Mouse (Mus musculus) liver, embryonic 11.5 days (tissue): ENCODE measurements around the gene Prph. TPM values are rescaled to one million over a fixed set of nuclear protein-coding genes. Genes with fewer than 3 reads are reported as not detected.

Experiments used
- ATAC-seq: fragments of 200-750 bp; cut with Nextera tagmentation; replicated peaks from 2 replicates; pipeline ENCODE4 v1.8.0; 2017; ENCODE audit warnings: moderate number of reproducible peaks, mild to moderate bottlenecking, moderate TSS enrichment, moderate library complexity; ENCODE audit not compliant: low FRiP score
- DNase-seq: peaks from one replicate; pipeline ENCODE4 v3.0.0-alpha.2; 2017; ENCODE audit warnings: low spot score
- H3K27ac ChIP-seq: fragments of 300-500 bp; sonication (generic); 2 replicates; pipeline ENCODE4 v1.5.1; 2014; ENCODE audit warnings: mild to moderate bottlenecking, low read depth, low read length, control low read depth
- H3K27me3 ChIP-seq: fragments of 300-500 bp; sonication (generic); replicated peaks from 2 replicates; pipeline ENCODE4 v1.6.1; 2014; ENCODE audit warnings: low read length, mixed read lengths; ENCODE audit not compliant: control insufficient read depth, insufficient read depth
- H3K36me3 ChIP-seq: fragments of 300-500 bp; sonication (generic); 2 replicates; pipeline ENCODE4 v1.6.1; 2014; ENCODE audit warnings: mild to moderate bottlenecking, low read length, moderate library complexity, mixed read lengths; ENCODE audit not compliant: control insufficient read depth, insufficient read depth
- H3K4me1 ChIP-seq: fragments of 300-500 bp; sonication (generic); replicated peaks from 2 replicates; pipeline ENCODE4 v1.6.1; 2014; ENCODE audit warnings: low read length, mixed read lengths; ENCODE audit not compliant: control insufficient read depth, insufficient read depth
- H3K4me2 ChIP-seq: fragments of 300-500 bp; sonication (generic); 2 replicates; pipeline ENCODE4 v1.6.1; 2014; ENCODE audit warnings: mild to moderate bottlenecking, control low read depth, moderate library complexity
- H3K4me3 ChIP-seq: fragments of 300-500 bp; sonication (generic); 2 replicates; pipeline ENCODE4 v1.5.1; 2014; ENCODE audit warnings: low read depth, low read length, control low read depth
- H3K9ac ChIP-seq: fragments of 300-500 bp; sonication (generic); 2 replicates; pipeline ENCODE4 v1.6.1; 2014; ENCODE audit warnings: low read depth, low read length, control low read depth
- H3K9me3 ChIP-seq: fragments of 300-500 bp; sonication (generic); 2 replicates; pipeline ENCODE4 v1.6.1; 2016; ENCODE audit warnings: low read length, inconsistent platforms, mixed read lengths; ENCODE audit not compliant: control insufficient read depth
- WGBS: fragments of 180-500 bp; shearing (Covaris S2); extraction: QIAGEN DNeasy Blood & Tissue Kit; methylation state at CpG from one replicate; pipeline ENCODE4 v1.1.7; 2014; 5-methylcytosine and 5-hydroxymethylcytosine counted together
- polyA plus RNA-seq: library from polyadenylated mRNA; unstranded; fragments of >200 nt; fragmentation: Nextera tagmentation; extraction: Ambion mirVana; gene quantifications from 2 replicates; pipeline ENCODE4 v1.2.1, GENCODE M21; 2014

The Prph gene
- 0.36 and 0.90 TPM in 2 replicates for polyA plus RNA-seq

DNA sequence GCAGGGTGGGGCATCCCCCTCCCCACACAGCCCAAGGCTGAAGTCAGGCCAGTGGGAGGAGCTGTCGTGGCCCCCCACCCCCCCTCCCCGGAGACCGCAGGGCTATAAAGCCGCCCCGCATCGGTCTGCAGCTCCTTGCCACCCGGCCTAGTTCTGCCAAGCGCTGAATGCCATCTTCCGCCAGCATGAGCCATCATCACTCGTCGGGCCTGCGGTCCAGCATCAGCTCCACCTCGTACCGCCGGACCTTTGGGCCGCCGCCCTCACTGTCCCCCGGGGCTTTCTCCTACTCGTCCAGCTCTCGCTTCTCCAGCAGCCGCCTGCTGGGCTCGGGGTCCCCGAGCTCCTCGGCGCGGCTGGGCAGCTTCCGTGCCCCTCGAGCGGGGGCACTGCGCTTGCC is at the start of gene Prph:
Gene Prph (plus strand): TSS at position 135 of the 400 bp plus-strand sequence.
- WGBS: 4% methylated on average over 30 of the region's 30 CpGs

DNA sequence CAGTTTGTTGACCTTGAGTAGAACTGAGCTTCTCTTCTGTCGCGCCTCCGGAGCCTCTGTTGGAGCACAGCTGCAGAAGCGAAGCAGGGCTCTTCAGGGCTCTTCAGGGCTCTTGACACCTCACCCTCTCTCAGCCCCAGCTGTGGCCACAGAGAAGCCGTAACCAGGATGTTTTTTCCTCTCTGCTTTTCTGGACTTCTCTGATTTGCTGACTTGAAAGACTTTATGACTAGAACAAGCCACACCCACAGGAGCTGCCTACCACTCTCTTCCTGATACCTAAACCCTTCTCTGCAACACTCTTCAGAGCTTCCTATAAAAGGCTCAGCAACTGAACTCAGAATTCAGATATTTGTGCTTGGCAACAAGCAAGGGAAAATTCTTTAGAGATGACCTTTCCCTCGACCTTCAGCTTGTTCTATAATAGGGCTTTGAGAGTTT is 46.2 kb upstream of the Prph start:
- Histone ChIP-seq H3K9me3 (no peaks in the 10 kb centered on the region), H3K4me1 (no peaks in the 10 kb centered on the region), H3K27ac (no peak overlapping the region), H3K36me3 (no peaks in the 10 kb centered on the region), H3K4me3 (no peak overlapping the region), H3K9ac (no peak overlapping the region), H3K4me2 (no peak overlapping the region), H3K27me3 (no peaks in the 10 kb centered on the region)
- DNase-seq: no peak
- WGBS: 56% methylated on average over 6 of the region's 6 CpGs
- ATAC-seq: no peak

More for the DNA sequence above, at the start of gene Prph:
- peaks cover 80% of the 10 kb centered on the region for H3K27me3 ChIP-seq
- DNase-seq (no peak), ATAC-seq (no peak)
- H3K4me2 ChIP-seq: peak within 1 kb of the TSS; percentile 66
- peaks cover 13% of the 10 kb centered on the region; the same call in 1 of the 2 replicates for H3K4me1 ChIP-seq
- peak within 1 kb of the TSS; percentile 35 for H3K4me3 ChIP-seq
- no peak within 1 kb of the TSS; the same call in 1 of the 2 replicates for H3K9ac ChIP-seq
- H3K9me3 ChIP-seq: no peaks in the 10 kb centered on the region
- H3K27ac ChIP-seq: no peak within 1 kb of the TSS
- H3K36me3 ChIP-seq: no peaks in the 10 kb centered on the region

DNA sequence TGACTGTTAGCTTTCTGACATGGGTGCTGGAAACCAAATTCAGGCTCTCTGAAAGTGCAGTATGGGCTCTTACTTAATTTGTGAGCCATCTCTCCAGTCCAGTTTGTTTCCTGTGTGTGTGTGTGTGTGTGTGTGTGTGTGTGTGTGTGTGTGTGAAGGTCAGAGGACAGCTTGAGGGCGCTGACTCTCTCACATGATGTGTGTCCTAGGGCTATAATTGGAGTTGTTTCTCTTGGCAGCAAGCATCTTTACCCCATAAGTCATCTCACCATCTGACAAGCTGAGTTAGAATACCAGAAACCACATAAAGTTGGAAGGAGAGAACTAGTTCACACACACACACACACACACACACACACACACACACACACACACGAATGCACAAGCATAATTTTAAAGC is 44.1 kb upstream of the Prph start:
- Histone ChIP-seq H3K27ac (no peak overlapping the region), H3K4me1 (no peaks in the 10 kb centered on the region), H3K4me3 (no peak overlapping the region), H3K36me3 (no peaks in the 10 kb centered on the region), H3K4me2 (no peak overlapping the region), H3K27me3 (0 out of 2 replicates have a peak, but pooled peaks cover 2% of the 10 kb centered on the region), H3K9me3 (no peaks in the 10 kb centered on the region), H3K9ac (no peak overlapping the region)
- ATAC-seq (no peak), DNase-seq (no peak)
- 80% methylated on average over 2 of the region's 2 CpGs for WGBS

DNA sequence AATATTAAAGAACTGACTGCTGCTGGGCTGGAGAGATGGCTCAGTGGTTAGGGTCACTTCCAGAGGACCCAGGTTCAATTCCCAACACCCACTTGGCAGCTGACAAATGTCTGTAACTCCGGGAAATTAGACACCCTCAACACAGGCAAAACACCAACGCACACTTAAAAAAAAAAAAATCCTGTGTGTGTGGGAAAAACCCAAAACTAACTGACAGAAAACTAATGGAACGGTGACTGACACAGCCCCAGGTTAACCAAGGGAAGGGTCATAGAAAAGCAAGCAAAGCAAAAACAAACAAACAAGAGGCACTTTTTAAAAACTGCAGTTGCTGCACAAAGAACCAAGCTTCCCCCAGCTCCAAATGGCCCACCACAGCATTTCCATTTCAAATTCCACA is 43.0 kb upstream of the Prph start:
- Histone ChIP-seq H3K4me1 (no peaks in the 10 kb centered on the region), H3K27me3 (0 out of 2 replicates have a peak, but pooled peaks cover 2% of the 10 kb centered on the region), H3K9ac (no peak overlapping the region), H3K27ac (no peak overlapping the region), H3K4me3 (no peak overlapping the region), H3K36me3 (no peaks in the 10 kb centered on the region), H3K9me3 (no peaks in the 10 kb centered on the region), H3K4me2 (no peak overlapping the region)
- DNase-seq (no peak), ATAC-seq (no peak)
- WGBS: 77% methylated on average over 3 of the region's 3 CpGs

DNA sequence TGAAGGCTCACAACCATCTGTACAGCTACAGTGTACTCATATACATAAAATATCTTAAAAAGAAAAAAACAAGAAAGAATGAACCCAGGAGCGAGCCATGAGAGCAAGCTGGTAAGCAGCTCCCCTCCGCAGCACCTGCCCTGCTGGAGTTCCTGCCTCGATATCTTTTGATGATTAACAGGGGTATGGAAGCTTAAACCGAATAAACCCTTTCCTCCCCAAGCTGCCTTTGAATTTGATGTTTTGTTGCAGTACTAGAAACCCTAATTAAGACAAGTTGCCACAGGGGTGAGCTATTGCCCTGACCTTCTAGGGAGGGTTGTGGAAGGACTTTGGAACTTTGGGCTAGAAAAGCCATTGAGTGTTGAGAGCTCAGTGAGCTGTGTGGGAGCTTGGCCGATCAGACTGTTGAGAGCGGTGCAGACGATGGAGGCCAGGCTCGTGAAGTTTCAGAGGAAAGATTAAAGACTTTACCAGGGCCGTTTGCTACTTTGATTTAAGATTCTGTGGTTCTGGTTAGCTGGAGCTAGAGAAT is 40.4 kb upstream of the Prph start:
- WGBS: 53% methylated on average over 9 of the region's 9 CpGs
- no peak overlapping the region for H3K9ac ChIP-seq
- no peak for ATAC-seq
- H3K27ac ChIP-seq: no peak overlapping the region
- no peak overlapping the region for H3K4me2 ChIP-seq
- no peaks in the 10 kb centered on the region for H3K36me3 ChIP-seq
- H3K9me3 ChIP-seq: no peaks in the 10 kb centered on the region
- no peak overlapping the region for H3K4me3 ChIP-seq
- H3K27me3 ChIP-seq: 0 out of 2 replicates have a peak, but pooled peaks cover 2% of the 10 kb centered on the region
- H3K4me1 ChIP-seq: peaks cover 2% of the 10 kb centered on the region; the same call in 1 of the 2 replicates
- DNase-seq: no peak

DNA sequence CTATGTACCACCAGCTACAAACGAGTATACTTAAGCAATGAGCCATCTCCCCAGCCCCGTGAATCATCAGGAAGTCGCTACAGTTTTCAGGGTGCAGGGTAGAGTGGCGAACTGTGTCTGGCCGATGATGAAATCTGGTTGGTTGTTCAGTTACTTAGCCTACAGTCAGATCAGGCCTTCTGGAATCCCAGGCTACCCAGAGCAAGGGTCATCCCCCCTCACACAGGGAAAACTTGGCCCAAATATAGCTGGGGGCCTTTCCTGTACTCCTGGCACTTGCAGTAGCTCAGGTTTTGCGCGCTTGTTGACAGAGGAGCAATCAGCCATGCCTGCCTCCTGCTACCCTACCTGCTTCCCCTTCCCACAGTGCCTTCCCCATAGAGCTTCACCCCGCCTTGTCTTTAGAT is 37.6 kb upstream of the Prph start:
- no peak overlapping the region for H3K4me2 ChIP-seq
- H3K4me3 ChIP-seq: no peak overlapping the region
- H3K27ac ChIP-seq: no peak overlapping the region
- H3K9me3 ChIP-seq: no peaks in the 10 kb centered on the region
- peaks cover 2% of the 10 kb centered on the region; the same call in 1 of the 2 replicates for H3K4me1 ChIP-seq
- H3K27me3 ChIP-seq: 0 out of 2 replicates have a peak, but pooled peaks cover 2% of the 10 kb centered on the region
- WGBS: 65% methylated on average over 8 of the region's 8 CpGs
- ATAC-seq (no peak), DNase-seq (no peak)
- H3K9ac ChIP-seq: no peak overlapping the region
- H3K36me3 ChIP-seq: no peaks in the 10 kb centered on the region

DNA sequence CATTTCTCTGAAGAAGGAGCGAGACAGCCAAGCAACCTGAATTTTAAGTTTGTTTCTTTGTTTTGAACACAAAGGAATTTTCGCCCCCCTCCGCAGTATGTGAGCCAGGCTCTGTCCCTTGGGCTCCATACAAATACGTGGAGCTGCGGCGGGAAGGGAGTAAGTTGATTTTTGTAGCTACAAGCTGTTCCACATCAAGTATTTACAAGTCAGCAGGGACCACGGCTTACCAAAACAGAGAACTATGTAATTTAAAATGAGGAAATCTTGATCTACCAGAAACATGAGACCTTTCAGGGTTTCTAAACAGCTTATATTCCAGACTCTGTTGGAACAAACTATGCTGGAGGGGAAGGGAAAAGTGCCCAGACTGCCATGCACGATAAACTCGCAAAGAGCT is 37.0 kb upstream of the Prph start:
- Histone ChIP-seq H3K27me3 (0 out of 2 replicates have a peak, but pooled peaks cover 2% of the 10 kb centered on the region), H3K9ac (no peak overlapping the region), H3K4me2 (no peak overlapping the region), H3K9me3 (no peaks in the 10 kb centered on the region), H3K27ac (no peak overlapping the region), H3K36me3 (no peaks in the 10 kb centered on the region), H3K4me1 (peaks cover 2% of the 10 kb centered on the region; the same call in 1 of the 2 replicates), H3K4me3 (no peak overlapping the region)
- ATAC-seq: no peak
- WGBS: 81% methylated on average over 9 of the region's 9 CpGs
- DNase-seq: no peak

DNA sequence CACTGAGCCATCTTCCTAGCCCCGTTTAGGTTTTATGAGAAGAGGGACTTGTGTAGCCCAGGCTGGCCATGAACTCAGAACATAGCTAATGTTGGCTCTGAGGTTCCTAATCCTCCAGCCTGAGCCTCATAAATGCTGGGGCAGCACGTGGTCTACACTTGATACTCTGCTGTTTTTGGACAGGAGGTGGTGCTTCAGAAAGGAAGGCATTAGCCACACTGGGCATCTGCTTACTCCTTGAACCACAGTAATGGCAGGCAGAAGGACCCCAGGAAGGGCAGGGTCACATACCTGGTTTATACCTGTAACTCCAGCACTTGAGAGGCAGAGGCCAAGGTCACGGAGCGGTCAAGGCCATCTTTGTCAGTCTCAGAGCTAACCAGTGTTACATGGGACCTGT is 36.3 kb upstream of the Prph start:
- 0 out of 2 replicates have a peak, but pooled peaks cover 2% of the 10 kb centered on the region for H3K27me3 ChIP-seq
- no peak for DNase-seq
- H3K4me3 ChIP-seq: no peak overlapping the region
- H3K4me2 ChIP-seq: no peak overlapping the region
- no peaks in the 10 kb centered on the region for H3K36me3 ChIP-seq
- no peak overlapping the region for H3K9ac ChIP-seq
- no peaks in the 10 kb centered on the region for H3K9me3 ChIP-seq
- WGBS: 80% methylated on average over 4 of the region's 4 CpGs
- no peak for ATAC-seq
- H3K4me1 ChIP-seq: peaks cover 2% of the 10 kb centered on the region; the same call in 1 of the 2 replicates
- no peak overlapping the region for H3K27ac ChIP-seq

DNA sequence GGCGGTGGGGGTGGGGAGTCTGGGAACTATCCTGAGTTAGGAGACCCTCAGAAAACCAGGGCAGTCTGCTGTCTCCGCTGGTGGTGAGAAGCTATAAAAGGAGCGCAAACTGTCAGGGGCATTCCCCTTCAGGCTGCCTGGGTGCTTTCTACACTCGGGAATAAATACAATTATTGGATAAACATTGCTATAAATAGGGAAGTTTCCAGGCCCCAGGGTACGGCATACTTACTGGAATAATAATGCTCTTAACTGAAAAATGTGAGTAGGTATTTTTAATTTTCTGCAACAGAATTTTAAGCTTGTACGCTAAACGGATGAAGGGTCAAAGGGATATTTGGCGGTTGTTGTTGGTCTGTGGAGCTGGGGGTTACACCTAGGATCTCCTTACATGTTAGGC is 35.5 kb upstream of the Prph start:
- Histone ChIP-seq H3K27me3 (no peaks in the 10 kb centered on the region), H3K4me1 (peaks cover 2% of the 10 kb centered on the region; the same call in 1 of the 2 replicates), H3K9me3 (no peaks in the 10 kb centered on the region), H3K27ac (no peak overlapping the region), H3K4me3 (no peak overlapping the region), H3K36me3 (no peaks in the 10 kb centered on the region), H3K4me2 (no peak overlapping the region), H3K9ac (no peak overlapping the region)
- no peak for ATAC-seq
- no peak for DNase-seq
- WGBS: 59% methylated on average over 8 of the region's 8 CpGs
